Mouse (Mus musculus) olfactory bulb, adult 2 months (tissue): Measurements from ENCODE around the gene Rgl1.

Experiments
- CTCF ChIP-seq: fragments of 200-500 bp; IDR thresholded peaks from 2 replicates; pipeline ENCODE4 v1.5.1; 2012; ENCODE audit warnings: low read depth, mild to moderate bottlenecking, low read length, moderate library complexity; ENCODE audit not compliant: insufficient read depth
- POLR2A ChIP-seq: fragments of 200-500 bp; IDR thresholded peaks from 2 replicates; pipeline ENCODE4 v1.6.1; 2012; ENCODE audit warnings: mild to moderate bottlenecking, low read depth, low read length, moderate library complexity; ENCODE audit not compliant: insufficient read depth

DNA sequence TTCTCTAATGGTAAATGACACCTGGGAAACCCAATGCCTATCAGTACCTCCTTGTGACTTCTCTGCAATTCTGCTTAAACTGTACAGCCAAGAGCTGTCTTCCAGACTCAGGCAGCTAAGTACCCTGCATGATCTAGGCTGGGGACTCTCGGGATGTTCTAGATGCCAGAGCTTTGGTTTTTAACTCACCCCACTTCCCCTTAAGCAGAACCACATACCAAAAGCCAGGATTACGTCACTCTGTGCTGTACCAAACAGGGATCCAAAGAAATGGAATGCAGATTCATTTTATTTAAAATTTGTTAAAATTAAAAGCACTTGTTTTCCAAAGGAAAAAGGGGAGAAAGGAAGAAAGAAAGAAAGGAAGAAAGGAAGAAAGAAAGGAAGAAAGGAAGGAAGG, 4.4 kb downstream of the Rgl1 start:
- TF ChIP-seq POLR2A (no peak), CTCF (no peak)
